Mouse (Mus musculus) left cerebral cortex, postnatal 4 days (tissue): ENCODE measurements around the gene Specc1l. TPM values are rescaled to one million over a fixed set of nuclear protein-coding genes. Genes with fewer than 3 reads are reported as not detected.

Experiments
- DNase-seq: peaks from one replicate; pipeline ENCODE4 v3.0.0-alpha.2; 2022
- intact Hi-C: fragments of 180-260 bp; cut with DNase I; formaldehyde crosslinking; loops from one replicate; pipeline ENCODE4 v1.15.1; 2025
- total RNA-seq, 2 experiments: library from RNA; stranded (reverse); gene quantifications; 2 replicates each; pipeline ENCODE4 v1.2.3; 2021

The Specc1l gene
- 10 to 100 TPM; 53.3 to 58.4 TPM for total RNA-seq

GRCm38 (mm10) chr10:75211807-75212645 lies at the start of gene Specc1l:
Specc1l (plus strand) TSS chr10:75212073.
- DNase-seq = peak; percentile 99
- intact Hi-C loops = no loop called here

DNA sequence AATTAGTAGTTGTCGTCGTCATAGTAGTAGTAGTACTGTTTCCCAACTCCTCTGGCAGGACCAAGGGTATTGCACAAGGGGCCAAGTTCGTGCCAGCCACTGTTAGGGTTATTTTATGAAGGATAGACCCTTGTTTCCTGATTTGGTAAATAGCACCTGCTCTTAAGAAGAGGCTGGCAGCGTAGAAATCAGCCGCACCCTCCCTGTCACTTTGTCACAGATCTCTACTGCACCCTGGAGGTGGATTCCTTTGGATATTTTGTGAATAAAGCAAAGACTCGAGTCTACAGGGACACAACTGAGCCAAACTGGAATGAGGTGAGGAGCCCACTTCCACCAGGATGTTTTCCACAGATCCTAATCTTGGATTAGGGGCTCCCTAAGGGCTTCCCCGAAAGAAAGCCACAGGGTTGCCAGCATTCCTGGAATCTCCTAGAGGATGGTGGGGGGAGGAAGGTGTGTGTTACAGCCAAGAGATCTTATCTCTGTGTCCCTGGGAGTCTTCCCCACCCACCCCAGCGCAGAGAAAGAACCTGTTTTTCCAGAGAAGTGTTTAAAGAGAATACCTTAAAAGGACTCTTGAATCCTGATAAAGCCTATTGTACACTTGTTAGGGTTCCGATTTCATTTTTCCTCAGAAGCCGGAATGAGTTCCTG lies 45.9 kb upstream of the Specc1l start:
- DNase-seq = no peak
- intact Hi-C loops = no loop called here

GRCm38 (mm10) chr10:75166601-75167000 lies 45.3 kb upstream of the Specc1l start:
- intact Hi-C loops = no loop called here
- no peak for DNase-seq

DNA sequence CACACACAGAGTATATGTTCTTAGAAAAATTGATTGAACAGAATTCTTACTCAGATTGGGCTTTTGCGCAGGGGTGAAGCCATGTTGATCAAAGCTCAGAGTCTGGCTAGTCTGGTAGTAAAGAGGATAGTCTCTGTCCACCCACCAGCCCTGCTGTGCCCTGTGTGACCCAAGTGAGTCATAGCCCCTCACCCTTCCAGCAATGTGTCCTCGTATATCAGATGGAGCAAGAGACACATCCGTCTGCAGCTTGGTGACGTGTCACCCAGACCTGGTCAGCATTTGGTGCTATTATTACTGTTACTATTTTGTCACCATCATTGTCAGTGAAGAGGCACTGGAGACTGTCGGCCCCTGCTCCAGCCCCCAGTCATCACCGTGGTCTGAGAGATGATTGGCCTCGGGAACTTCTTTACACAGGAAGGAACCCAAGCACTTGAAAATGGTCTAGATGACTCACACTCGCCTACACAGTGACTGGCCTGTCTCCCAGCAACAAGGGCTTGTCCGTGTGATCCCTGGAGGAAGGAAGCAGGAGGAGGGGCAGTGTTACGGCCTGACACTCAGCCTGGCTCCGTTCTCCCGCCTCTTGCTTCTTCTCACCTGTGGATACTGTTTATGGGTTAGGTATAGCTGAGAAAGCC lies 41.5 kb upstream of the Specc1l start:
- no peak for DNase-seq

GRCm38 (mm10) chr10:75173056-75173455 lies 38.8 kb upstream of the Specc1l start:
- intact Hi-C loops = no loop called here
- DNase-seq = no peak

More for the DNA sequence above, 41.5 kb upstream of the Specc1l start:
- intact Hi-C loops = no loop called here

GRCm38 (mm10) chr10:75173712-75174111 lies 38.2 kb upstream of the Specc1l start:
- DNase-seq = no peak
- intact Hi-C loops = no loop called here

DNA sequence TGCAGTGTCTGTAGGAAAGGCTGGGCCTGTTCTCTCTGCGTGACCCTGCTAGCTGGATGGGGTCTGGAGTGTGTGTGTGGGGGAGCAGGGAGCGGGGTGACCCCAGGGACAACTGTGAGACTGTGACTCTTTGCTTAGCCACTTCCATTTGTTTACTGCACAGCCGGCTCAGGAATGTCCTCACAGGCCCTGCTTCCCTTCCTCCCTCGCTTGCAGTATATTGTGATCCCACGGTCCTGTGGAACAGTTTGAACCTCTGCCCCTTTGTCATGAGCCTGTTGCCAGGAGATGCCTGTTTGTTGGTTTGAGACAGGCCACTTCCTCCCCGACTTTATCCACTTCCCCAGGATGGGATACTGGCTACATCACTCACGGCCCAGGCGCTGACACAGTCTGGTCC lies 35.4 kb upstream of the Specc1l start:
- no peak for DNase-seq
- intact Hi-C loops = no loop called here

DNA sequence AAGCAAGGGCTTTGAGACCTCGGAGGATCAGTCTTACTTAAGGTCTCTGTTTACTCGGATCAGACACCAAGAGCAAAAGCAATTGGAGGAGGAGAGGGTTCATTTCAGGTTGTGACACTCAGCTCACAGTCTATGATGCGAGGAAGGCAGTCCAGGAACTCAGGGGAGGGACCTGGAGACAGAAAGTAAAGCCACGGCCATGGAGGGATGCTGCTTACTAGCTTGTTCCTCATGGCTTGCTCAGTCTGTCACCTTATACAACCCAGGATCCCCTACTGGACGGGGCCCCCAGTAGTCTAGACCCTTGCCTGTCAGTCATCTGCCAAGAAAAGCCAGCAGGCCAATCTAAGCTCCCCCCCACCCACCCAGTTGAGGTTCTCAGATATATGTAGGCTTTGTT lies 33.0 kb upstream of the Specc1l start:
- intact Hi-C loops = no loop called here

GRCm38 (mm10) chr10:75182151-75182774 lies 29.6 kb upstream of the Specc1l start:
- peak; percentile 74 for DNase-seq
- intact Hi-C loops = loop anchor here (5.0 to 10.0 kb wide), 2 partner anchors 70 to 303 kb away; no protein-coding TSS in a partner anchor

More for the DNA sequence above, 33.0 kb upstream of the Specc1l start:
- DNase-seq = no peak

DNA sequence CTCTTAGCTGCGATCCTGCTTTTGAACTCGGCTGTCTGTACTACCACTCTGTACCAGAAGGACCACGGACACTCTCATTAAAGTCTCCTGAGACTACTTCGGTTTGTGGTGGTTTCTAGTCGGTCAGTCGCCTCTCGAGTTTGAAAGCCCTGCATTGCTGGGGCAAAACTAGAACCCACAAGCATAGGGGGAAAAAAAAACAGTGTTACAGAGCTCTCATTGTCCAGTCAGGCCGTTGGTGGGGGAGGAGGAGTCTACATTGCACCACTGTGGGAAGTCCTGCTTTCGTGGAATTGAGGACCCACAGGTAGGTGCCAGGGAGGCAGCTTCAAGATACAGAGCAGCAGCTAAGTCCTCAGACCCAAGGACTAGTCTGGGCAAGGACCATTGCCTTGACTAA lies 27.0 kb upstream of the Specc1l start:
- intact Hi-C loops = loop anchor here (5.0 to 10.0 kb wide), 2 partner anchors 67 to 300 kb away; no protein-coding TSS in a partner anchor
- no peak for DNase-seq

DNA sequence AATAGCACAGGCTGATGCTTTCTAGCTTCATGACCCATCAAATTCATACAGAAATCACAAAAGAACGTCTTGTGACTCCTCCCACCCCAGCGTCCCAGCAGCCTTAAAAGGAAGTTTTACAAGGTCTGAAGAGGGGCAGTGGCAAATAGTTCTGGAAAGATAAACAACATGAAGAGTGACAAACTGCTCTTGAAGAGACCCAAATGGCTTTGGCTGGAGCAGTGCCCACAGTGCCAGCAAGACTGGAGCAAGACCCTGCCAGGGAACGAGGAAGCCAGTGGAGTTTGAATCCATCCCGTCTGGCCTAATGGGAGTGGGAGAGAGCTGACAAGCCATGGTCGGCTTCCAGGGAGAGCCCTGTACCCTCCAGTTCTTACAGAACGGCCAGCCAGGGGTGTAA lies 25.3 kb upstream of the Specc1l start:
- DNase-seq = peak; percentile 66
- intact Hi-C loops = loop anchor here (10.0 kb wide), 1 partner anchor 298 kb away; no protein-coding TSS in a partner anchor

DNA sequence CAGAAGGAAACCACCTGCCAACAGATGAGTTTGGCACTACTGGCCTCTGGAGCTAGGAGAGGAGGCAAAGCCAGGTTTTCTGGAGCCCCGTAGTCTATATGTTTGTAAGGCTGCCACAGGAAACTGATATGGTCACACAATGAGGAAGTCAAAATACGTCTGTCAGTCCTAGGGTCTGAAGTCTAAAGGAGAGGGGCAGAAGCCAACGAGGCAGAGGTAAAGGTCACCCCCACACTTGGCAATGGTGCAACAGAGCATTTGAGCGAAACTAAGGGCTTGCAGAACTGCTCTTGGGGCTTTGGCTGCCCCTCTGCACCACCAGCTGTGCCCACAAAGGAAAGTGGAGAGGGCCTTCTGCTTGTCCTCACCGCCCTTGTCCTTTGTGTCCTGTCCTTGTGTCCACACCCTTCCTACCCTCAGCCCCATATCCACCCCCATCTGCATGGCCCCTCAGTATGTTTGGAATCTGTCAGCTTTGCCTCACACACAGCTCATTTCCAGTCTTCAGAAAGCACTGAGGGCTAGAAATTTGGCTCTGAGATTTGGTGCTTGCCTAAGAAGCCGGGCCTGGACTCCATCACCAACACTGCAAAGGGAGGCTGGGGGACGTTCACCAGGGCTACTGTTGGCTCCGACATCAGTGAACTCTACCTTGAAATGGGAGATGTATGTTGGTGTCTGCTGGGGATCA lies 24.4 kb upstream of the Specc1l start:
- DNase-seq = peak; percentile 40
- intact Hi-C loops = loop anchor here (10.0 kb wide), 1 partner anchor 297 kb away; no protein-coding TSS in a partner anchor

DNA sequence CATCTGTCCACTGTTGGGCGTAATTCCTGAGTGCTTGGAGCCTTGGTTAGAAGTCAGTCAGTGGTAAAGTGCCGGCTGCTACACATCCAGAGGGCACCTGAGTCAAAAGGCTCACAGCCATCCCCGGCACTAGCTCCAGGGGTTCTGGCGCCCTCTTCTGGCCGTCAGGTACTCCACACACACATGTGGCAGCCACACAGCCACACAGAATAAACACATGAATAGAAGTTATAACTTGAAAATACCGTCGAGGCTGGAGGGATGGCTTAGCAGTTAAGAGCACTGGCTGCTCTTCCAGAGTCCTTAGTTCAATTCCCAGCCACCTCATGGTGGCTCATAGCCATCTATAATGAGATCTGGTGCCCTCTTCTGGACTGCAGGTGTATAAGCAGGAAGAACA lies 20.2 kb upstream of the Specc1l start:
- no peak for DNase-seq
- intact Hi-C loops = no loop called here

DNA sequence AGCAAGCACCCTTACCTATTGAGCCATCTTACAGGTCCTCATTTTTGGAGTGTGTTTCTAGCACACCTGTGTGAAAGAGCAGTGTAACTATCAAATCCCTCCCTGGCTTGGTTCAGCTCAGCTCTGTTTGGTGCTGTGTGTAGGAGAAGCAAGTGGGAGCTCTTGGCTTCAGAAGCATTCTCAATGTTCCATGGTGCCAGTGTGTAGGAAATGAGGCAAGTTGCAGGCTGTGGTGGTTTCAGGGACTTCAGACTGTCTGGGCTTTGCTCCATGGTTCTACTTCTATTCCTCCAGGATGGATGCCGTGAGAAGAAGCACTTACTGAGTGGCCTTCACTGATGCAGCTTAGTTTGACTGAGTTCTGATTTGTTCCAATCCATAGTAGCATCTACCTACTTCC lies 14.1 kb upstream of the Specc1l start:
- intact Hi-C loops = no loop called here
- DNase-seq = no peak

DNA sequence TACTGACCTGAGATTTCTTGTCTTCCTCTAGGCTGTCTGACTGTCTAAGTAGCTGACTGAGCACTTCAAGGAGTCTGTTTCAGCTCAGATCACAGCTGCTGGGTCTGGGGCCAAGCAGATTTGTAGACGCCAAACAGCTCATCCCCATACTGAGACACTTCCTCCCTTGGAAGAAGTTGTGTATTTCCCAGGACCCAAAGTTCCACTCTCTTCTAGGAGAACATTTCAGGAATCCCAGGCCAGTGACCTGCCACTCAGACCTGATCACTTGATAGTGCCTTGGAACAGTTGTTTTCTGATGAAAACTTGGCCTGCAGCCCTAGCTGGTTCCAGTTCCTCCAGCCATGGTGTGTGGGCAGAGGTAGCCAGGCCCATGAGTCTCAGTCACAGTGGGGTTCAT lies 11.1 kb upstream of the Specc1l start:
- no peak for DNase-seq
- intact Hi-C loops = no loop called here

DNA sequence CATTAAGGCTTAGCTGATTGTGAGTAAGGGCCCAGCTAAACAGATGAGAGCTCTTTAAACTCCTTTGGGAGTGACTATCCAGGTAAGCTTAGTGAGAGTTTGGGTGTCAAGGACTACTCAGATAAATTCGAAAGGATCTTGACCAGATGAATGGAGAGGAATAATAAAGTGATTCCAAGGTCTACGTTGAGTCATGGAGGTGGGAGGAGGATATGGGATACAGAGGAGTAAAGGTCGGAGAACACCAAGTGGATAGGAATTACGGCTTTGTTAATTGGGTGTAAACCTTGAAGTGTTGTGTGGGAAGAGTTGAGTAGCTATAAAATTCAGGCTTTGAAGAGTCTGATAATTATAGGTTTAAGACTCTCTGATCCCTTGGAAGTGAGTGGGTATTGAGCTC lies 5.7 kb upstream of the Specc1l start:
- no peak for DNase-seq
- intact Hi-C loops = no loop called here

DNA sequence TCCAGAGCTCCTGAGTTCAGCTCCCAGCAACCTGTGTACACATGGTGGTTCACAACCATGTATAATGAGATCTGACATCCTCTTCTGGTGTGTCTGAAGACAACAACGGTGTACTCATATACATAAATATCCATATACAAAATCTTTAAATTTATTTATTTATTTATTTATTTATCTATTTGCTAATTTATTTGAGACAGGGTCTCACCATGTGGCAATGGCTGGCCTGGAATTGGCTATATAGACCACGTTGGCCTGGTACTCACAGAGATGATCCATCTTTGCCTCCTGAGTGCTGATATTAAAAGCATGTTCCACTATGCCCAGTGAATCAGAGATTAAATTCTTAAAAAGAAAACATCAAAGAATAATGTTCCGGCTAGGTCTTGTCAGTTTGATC lies 1.0 kb upstream of the Specc1l start:
- intact Hi-C loops = no loop called here

DNA sequence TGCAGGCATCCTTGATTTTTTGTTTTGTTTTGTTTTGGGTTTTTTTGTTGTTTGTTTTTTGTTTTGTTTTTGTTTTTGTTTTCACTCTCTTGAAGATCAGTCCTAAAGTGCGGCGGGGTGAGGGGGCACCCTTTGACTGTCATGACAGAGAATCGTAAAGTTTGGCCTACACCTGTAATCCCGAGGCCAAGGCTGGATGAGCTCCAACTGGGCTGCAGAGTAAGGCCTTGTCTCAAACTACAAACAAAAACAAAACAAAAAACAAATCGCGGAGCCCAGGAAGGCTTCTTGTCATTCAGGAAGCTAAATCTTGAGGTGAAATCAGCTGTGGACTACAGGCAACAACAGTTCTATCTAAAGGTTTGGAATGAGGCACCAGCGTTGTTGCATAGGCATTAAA lies 1.1 kb downstream of the Specc1l start:
- intact Hi-C loops = no loop called here
- DNase-seq = peak; percentile 22

More for the DNA sequence above, 1.0 kb upstream of the Specc1l start:
- no peak for DNase-seq

DNA sequence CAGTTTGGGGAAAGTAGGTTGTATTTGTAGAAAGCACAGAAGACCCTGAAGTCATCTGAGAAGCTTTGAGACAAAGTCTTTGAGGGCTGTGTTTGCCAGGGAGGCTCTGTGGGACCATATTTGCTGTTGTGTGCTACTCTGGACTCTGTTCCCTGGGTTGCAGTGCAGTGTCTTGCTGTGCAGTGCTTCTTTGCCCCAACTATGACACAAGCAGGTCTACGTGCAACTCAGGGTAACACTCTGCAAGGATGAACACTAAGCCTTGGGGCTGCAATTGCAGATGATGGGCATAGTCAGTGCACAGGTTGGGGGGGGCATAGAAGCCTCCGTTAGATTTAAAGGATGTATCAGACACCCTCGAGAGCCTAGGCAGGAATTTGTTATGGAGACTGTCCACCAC lies 8.8 kb downstream of the Specc1l start:
- no peak for DNase-seq
- intact Hi-C loops = no loop called here

DNA sequence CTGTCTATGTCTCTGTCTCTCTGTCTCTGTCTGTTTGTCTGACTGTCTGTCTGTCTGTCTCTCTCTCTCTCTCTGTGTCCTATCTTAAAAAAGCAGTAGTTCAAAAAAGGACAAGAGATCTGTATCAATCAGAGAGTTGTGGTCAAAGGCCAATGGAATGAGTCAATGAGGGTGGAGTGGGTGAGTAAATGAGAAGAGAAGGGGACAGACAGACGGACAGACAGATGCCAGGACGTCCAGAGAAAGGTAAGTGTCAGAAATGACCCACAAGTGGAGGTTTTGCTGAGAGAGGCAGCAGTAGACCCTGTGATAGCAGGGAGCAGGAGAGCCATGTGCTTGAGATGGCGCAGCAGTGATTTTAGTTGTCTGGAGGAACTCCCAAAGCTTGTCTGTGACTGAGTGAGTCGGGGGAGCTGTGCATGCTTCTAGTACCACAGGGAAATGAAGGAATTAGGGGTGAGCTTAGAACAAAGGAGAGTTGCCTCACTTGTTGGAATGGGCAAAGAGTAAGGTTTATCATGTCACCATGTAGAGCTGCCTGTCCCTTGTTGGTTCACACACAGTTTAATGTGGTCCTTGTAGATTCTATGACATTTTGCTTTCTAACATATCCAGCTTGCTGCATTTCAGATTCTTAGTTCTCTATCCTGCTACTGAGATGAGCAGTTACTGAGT lies 10.2 kb downstream of the Specc1l start:
- no peak for DNase-seq
- intact Hi-C loops = no loop called here
